Mouse (Mus musculus) embryonic facial prominence, embryonic 10.5 days (tissue): ENCODE data around the gene B4galt4. TPM values are rescaled to one million over a fixed set of nuclear protein-coding genes. Genes with fewer than 3 reads are reported as not detected.

Source experiments
- DNase-seq: peaks from one replicate; pipeline ENCODE4 v3.0.0-alpha.2; 2017; ENCODE audit warnings: low spot score
- H3K27ac ChIP-seq: fragments of 300-500 bp; sonication (generic); replicated peaks from 2 replicates; pipeline ENCODE4 v1.5.1; 2016; ENCODE audit warnings: mild to moderate bottlenecking
- H3K27me3 ChIP-seq: fragments of 300-500 bp; sonication (generic); replicated peaks from 2 replicates; pipeline ENCODE4 v1.6.1; 2016; ENCODE audit warnings: low read depth, mild to moderate bottlenecking; ENCODE audit not compliant: poor library complexity, severe bottlenecking
- H3K36me3 ChIP-seq: fragments of 300-500 bp; sonication (generic); replicated peaks from 2 replicates; pipeline ENCODE4 v1.6.1; 2016; ENCODE audit warnings: mild to moderate bottlenecking, moderate library complexity
- H3K4me1 ChIP-seq: fragments of 300-500 bp; sonication (generic); 2 replicates; pipeline ENCODE4 v1.6.1; 2016
- H3K4me3 ChIP-seq: fragments of 300-500 bp; sonication (generic); 2 replicates; pipeline ENCODE4 v1.5.1; 2016; ENCODE audit warnings: mild to moderate bottlenecking, moderate library complexity
- H3K9me3 ChIP-seq: fragments of 300-500 bp; sonication (generic); 2 replicates; pipeline ENCODE4 v1.6.1; 2016; ENCODE audit warnings: mild to moderate bottlenecking
- WGBS: fragments of 180-500 bp; shearing (Covaris S2); methylation state at CpG from one replicate; pipeline ENCODE4 v1.1.7; 2016; 5-methylcytosine and 5-hydroxymethylcytosine counted together
- polyA plus RNA-seq: library from polyadenylated mRNA; unstranded; fragments of >200 nt; fragmentation: Nextera tagmentation; extraction: Ambion mirVana; gene quantifications from 2 replicates; pipeline ENCODE4 v1.2.1, GENCODE M21; 2016

Gene B4galt4
- polyA plus RNA-seq, 1 experiment from 2014 or later: 27.8 TPM

DNA sequence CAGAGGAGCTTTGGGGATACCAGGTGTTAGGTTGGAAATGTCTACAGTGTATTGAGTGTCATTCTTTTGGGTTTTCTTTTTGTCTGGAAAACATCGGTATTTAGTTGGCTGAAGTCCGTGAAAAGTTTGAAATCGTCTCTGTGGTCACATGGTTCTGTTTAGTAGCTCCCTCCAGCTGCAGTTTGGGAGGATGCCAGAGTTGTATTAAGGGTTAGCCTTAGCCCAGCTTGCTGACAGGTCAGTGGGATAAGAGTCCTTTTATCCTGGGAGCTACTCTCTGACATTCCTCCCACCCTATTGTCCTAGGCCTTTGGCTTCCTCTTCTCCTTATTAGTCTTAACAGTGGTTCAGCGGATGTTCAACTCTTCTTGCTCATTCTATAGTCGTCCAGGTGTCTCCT is 19.9 kb downstream of the B4galt4 start:
- H3K4me3 ChIP-seq: no peak overlapping the region
- H3K27ac ChIP-seq: no peak overlapping the region
- H3K9me3 ChIP-seq: no peaks in the 10 kb centered on the region
- DNase-seq: no peak
- 90% methylated on average over 5 of the region's 5 CpGs for WGBS
- H3K4me1 ChIP-seq: peaks cover 21% of the 10 kb centered on the region
- peaks cover 64% of the 10 kb centered on the region for H3K36me3 ChIP-seq
- no peaks in the 10 kb centered on the region for H3K27me3 ChIP-seq

- no peaks in the 10 kb centered on the region for H3K27me3 ChIP-seq
- 85% methylated on average over 8 of the region's 8 CpGs for WGBS
Measured at GRCm38 (mm10) chr16:38762401-38762800, 20.3 kb downstream of the B4galt4 start.

DNA sequence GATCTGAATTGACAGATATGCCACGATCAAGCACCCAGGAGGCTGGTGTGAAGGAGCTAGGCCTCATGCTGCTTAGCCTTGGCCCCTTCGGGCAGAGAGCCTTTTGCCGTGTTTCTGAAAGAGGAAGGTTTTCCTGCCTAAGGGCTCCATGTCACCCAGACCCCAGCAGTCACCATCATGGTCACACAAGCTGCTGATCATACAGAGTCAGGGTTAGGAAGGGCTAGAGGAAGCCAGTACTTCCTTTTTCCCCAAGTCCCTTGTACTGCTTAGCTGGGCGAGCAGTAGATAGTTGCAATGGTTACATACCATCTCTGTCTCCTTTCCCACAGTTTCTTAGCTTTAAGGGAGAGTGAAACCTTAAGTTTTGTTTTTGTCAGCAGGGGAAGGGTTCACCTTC is 21.4 kb downstream of the B4galt4 start:
- 80% methylated on average over 4 of the region's 4 CpGs for WGBS
- no peaks in the 10 kb centered on the region for H3K9me3 ChIP-seq
- DNase-seq: no peak
- H3K27ac ChIP-seq: no peak overlapping the region
- no peaks in the 10 kb centered on the region for H3K27me3 ChIP-seq
- H3K4me3 ChIP-seq: no peak overlapping the region
- peaks cover 11% of the 10 kb centered on the region for H3K4me1 ChIP-seq
- peaks cover 66% of the 10 kb centered on the region for H3K36me3 ChIP-seq

More at GRCm38 (mm10) chr16:38762401-38762800, 20.3 kb downstream of the B4galt4 start:
- H3K27ac ChIP-seq: no peak overlapping the region
- H3K4me1 ChIP-seq: peaks cover 21% of the 10 kb centered on the region
- peaks cover 66% of the 10 kb centered on the region for H3K36me3 ChIP-seq
- H3K9me3 ChIP-seq: no peaks in the 10 kb centered on the region
- H3K4me3 ChIP-seq: no peak overlapping the region
- no peak for DNase-seq

GRCm38 (mm10) chr16:38766671-38767070 is 24.6 kb downstream of the B4galt4 start:
- H3K9me3 ChIP-seq: no peaks in the 10 kb centered on the region
- no peak for DNase-seq
- H3K27me3 ChIP-seq: no peaks in the 10 kb centered on the region
- 73% methylated on average over 3 of the region's 3 CpGs for WGBS
- no peak overlapping the region for H3K27ac ChIP-seq
- no peak overlapping the region for H3K4me3 ChIP-seq
- H3K36me3 ChIP-seq: peaks cover 48% of the 10 kb centered on the region
- H3K4me1 ChIP-seq: no peaks in the 10 kb centered on the region

DNA sequence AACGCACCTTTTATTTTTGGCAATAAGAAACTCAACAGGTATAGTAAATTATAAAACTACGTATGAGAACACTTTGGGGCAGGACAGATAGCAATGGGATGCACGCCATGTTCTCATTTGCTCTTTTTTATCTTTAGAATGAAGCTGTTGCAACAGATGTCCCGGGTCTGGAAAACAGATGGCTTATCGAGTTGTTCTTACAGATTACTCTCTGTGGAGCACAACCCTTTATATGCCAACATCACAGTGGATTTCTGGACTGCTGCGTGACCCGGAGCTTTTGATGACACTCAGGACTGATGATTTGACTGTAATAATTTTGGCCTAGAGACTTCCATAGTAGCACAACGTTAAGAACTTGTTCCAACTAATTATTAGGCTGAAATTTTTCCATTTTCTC is 25.7 kb downstream of the B4galt4 start:
- H3K36me3 ChIP-seq: peaks cover 40% of the 10 kb centered on the region
- no peaks in the 10 kb centered on the region for H3K27me3 ChIP-seq
- H3K4me3 ChIP-seq: no peak overlapping the region
- H3K9me3 ChIP-seq: no peaks in the 10 kb centered on the region
- no peaks in the 10 kb centered on the region; the same call in 1 of the 2 replicates for H3K4me1 ChIP-seq
- WGBS: 88% methylated on average over 8 of the region's 8 CpGs
- DNase-seq: no peak
- H3K27ac ChIP-seq: no peak overlapping the region

- Histone ChIP-seq H3K4me1 (no peaks in the 10 kb centered on the region; the same call in 1 of the 2 replicates), H3K36me3 (peaks cover 35% of the 10 kb centered on the region), H3K4me3 (no peak overlapping the region), H3K9me3 (no peaks in the 10 kb centered on the region), H3K27ac (no peak overlapping the region), H3K27me3 (no peaks in the 10 kb centered on the region)
- DNase-seq: no peak
- 92% methylated on average over 8 of the region's 8 CpGs for WGBS
Measured at GRCm38 (mm10) chr16:38768386-38768785, 26.3 kb downstream of the B4galt4 start.

DNA sequence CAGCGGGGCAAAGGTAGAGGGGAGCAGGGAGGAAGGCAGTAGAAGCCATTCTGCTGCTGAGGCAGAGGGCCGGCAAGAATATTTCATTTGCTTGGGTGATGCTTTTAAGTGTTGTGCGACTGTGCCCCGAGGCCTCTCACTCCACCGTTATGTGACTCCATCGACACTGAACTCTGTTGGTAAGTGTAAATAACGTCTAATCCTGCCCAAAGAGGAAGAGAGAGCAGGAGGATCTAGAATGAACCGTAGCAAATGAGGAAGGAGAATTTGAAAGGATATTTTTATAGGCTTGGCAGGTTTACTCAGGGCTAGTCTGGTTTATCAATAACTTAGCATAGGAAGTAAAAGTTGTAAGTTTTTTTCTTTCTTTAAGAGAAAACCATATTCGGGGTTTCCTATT is 27.5 kb downstream of the B4galt4 start:
- no peaks in the 10 kb centered on the region; the same call in 1 of the 2 replicates for H3K4me1 ChIP-seq
- H3K9me3 ChIP-seq: no peaks in the 10 kb centered on the region
- H3K4me3 ChIP-seq: no peak overlapping the region
- WGBS: 78% methylated on average over 9 of the region's 9 CpGs
- H3K27me3 ChIP-seq: no peaks in the 10 kb centered on the region
- H3K27ac ChIP-seq: no peak overlapping the region
- no peak for DNase-seq
- H3K36me3 ChIP-seq: peaks cover 31% of the 10 kb centered on the region

- Histone ChIP-seq H3K27ac (no peak overlapping the region), H3K4me1 (no peaks in the 10 kb centered on the region; the same call in 1 of the 2 replicates), H3K4me3 (no peak overlapping the region), H3K36me3 (peaks cover 28% of the 10 kb centered on the region), H3K27me3 (no peaks in the 10 kb centered on the region), H3K9me3 (no peaks in the 10 kb centered on the region)
- WGBS: 94% methylated on average over 6 of the region's 6 CpGs
- DNase-seq: no peak
Measured at GRCm38 (mm10) chr16:38771145-38771544, 29.1 kb downstream of the B4galt4 start.

DNA sequence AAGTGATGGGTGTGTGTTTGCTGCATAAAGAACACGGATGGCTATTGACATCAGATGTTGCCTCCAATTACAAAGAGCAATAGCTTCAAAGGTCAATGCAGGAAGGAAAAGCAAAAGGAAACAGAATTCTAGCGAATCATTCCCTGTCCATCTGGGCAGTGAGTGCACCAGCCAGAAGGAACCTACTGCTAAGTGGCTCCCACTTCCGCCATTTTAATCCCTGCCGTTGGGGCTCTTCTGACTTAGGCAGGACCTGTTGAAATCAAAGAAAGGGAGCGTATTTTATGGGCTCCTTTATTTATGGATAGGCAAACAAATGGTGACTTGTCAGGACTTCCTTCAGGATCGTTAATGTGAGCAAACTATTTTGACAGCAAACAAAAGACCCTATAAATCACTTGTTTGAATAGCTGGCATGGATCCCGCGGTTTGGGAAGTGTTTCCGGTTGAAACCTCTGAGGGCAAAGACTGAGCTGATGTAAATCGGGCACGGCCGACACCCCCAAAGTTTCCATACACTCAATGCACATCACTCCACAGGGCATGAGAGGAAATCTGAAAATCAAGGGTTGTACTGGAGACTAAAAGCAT is 30.9 kb downstream of the B4galt4 start:
- WGBS: 77% methylated on average over 12 of the region's 12 CpGs
- DNase-seq: no peak

DNA sequence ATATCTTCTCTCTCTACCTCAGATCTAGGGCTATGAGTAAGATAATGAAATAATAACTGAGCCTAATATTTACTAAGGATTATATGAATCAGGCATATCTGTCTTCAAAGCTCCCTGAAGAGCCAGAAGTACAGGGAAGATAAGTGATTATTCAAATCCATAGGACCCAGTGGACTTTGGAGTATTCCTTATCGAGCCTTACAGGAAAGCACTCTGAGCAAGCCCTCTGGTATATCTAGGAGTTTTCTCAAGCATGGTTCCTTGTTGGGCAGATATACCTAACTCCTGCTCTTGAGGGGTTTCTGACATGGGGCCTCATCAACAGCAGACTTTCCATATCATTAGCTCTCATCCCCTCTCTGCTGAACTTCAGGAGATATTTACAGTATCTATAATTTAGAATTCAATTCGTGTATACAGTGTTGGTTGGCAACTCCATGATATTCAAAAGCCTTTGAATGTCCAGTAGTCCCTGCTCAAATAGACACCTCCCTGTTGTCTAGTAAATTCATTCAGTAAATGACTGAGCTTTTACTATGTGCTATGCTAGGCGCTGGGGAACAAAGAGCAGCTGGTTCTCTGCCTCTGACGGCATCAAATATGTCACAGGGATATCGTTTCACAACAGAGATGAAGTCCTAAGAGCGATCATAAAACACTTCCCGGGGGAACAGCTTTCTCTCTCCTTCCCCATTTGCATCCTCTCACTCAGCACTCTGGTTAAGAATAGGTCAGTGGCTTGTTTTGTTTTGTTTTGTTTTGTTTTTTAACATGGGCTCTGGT is 33.1 kb downstream of the B4galt4 start:
- H3K27me3 ChIP-seq: no peaks in the 10 kb centered on the region
- H3K9me3 ChIP-seq: no peaks in the 10 kb centered on the region
- no peak overlapping the region for H3K4me3 ChIP-seq
- H3K36me3 ChIP-seq: no peaks in the 10 kb centered on the region
- no peaks in the 10 kb centered on the region; the same call in 1 of the 2 replicates for H3K4me1 ChIP-seq
- WGBS: 75% methylated on average over 7 of the region's 7 CpGs
- H3K27ac ChIP-seq: no peak overlapping the region
- DNase-seq: no peak

More for the DNA sequence above, 30.9 kb downstream of the B4galt4 start:
- Histone ChIP-seq H3K36me3 (peaks cover 14% of the 10 kb centered on the region), H3K4me1 (no peaks in the 10 kb centered on the region; the same call in 1 of the 2 replicates), H3K27me3 (no peaks in the 10 kb centered on the region), H3K9me3 (no peaks in the 10 kb centered on the region), H3K27ac (no peak overlapping the region), H3K4me3 (no peak overlapping the region)

- Histone ChIP-seq H3K4me1 (no peaks in the 10 kb centered on the region; the same call in 1 of the 2 replicates), H3K27me3 (no peaks in the 10 kb centered on the region), H3K4me3 (no peak overlapping the region), H3K9me3 (no peaks in the 10 kb centered on the region), H3K27ac (no peak overlapping the region), H3K36me3 (no peaks in the 10 kb centered on the region)
- WGBS: 53% methylated on average over 6 of the region's 6 CpGs
- DNase-seq: no peak
Measured at GRCm38 (mm10) chr16:38776342-38776741, 34.3 kb downstream of the B4galt4 start.

DNA sequence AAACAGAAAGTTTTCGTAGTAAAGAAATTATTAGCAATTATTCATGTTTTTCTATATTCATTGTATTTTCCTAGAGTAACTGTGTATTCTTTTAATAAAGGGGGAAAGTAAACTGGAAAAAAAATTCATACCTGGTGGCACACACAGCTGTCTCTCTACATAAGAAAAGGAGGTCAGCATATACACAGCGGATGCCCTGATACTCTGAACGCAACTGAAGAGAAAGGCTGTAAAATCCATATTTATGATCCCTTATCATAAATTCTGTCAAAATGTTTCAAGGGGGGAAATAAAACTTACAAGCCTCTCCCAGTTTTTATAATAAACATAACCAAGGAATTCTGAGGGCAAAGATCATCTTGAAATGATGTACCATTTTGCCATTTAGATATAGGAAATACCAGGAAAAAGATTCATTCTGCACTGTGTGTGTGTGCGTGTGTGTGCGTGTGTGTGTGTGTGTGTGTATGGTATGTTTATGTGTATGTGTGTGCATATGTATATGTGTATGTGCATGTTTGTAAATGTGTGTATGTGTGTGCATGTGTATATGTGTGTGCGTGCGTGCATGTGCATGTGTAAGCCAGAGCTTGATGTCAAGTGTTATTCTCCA is 39.0 kb downstream of the B4galt4 start:
- Histone ChIP-seq H3K4me1 (peaks cover 11% of the 10 kb centered on the region), H3K4me3 (no peak overlapping the region), H3K36me3 (no peaks in the 10 kb centered on the region), H3K9me3 (no peaks in the 10 kb centered on the region), H3K27me3 (no peaks in the 10 kb centered on the region), H3K27ac (no peak overlapping the region)
- no peak for DNase-seq
- WGBS: 94% methylated on average over 7 of the region's 7 CpGs
